Mouse (Mus musculus) liver, embryonic 16.5 days (tissue): ENCODE measurements around the gene Spata13. TPM values are rescaled to one million over a fixed set of nuclear protein-coding genes. Genes with fewer than 3 reads are reported as not detected.

Experiments
- ATAC-seq: fragments of 200-750 bp; cut with Nextera tagmentation; 2 replicates; pipeline ENCODE4 v1.8.0; 2017; ENCODE audit warnings: low read depth, mild to moderate bottlenecking, moderate number of reproducible peaks, moderate library complexity
- H3K27ac ChIP-seq: fragments of 300-500 bp; sonication (generic); 2 replicates; pipeline ENCODE4 v1.5.1; 2014; ENCODE audit warnings: mild to moderate bottlenecking, low read length
- H3K27me3 ChIP-seq: fragments of 300-500 bp; sonication (generic); 2 replicates; pipeline ENCODE4 v1.6.1; 2014; ENCODE audit warnings: low read depth, low read length, mixed read lengths; ENCODE audit not compliant: control insufficient read depth, insufficient read depth
- H3K36me3 ChIP-seq: fragments of 300-500 bp; sonication (generic); 2 replicates; pipeline ENCODE4 v1.6.1; 2014; ENCODE audit warnings: mild to moderate bottlenecking; ENCODE audit not compliant: control insufficient read depth, insufficient read depth
- H3K4me1 ChIP-seq: fragments of 300-500 bp; sonication (generic); 2 replicates; pipeline ENCODE4 v1.6.1; 2014; ENCODE audit warnings: low read depth, low read length, mixed read lengths; ENCODE audit not compliant: control insufficient read depth
- H3K4me2 ChIP-seq: fragments of 300-500 bp; sonication (generic); 2 replicates; pipeline ENCODE4 v1.6.1; 2014; ENCODE audit warnings: low read depth, low read length, mixed read lengths
- H3K4me3 ChIP-seq: fragments of 300-500 bp; sonication (generic); 2 replicates; pipeline ENCODE4 v1.5.1; 2014; ENCODE audit warnings: low read depth, mild to moderate bottlenecking, low read length
- H3K9ac ChIP-seq: fragments of 300-500 bp; sonication (generic); 2 replicates; pipeline ENCODE4 v1.6.1; 2014; ENCODE audit warnings: low read depth, low read length
- H3K9me3 ChIP-seq: fragments of 300-500 bp; sonication (generic); replicated peaks from 2 replicates; pipeline ENCODE4 v1.6.1; 2016; ENCODE audit warnings: low read length; ENCODE audit not compliant: control insufficient read depth
- WGBS: fragments of 180-500 bp; shearing (Covaris S2); extraction: QIAGEN DNeasy Blood & Tissue Kit; methylation state at CpG from one replicate; pipeline ENCODE4 v1.1.7; 2014; ENCODE audit not compliant: insufficient replicate concordance; 5-methylcytosine and 5-hydroxymethylcytosine counted together
- polyA plus RNA-seq: library from polyadenylated mRNA; unstranded; fragments of >200 nt; fragmentation: Nextera tagmentation; extraction: Ambion mirVana; gene quantifications from 2 replicates; pipeline ENCODE4 v1.2.1, GENCODE M21; 2015

The Spata13 gene
- polyA plus RNA-seq, 1 experiment from 2014 or later: 21.5 TPM

DNA sequence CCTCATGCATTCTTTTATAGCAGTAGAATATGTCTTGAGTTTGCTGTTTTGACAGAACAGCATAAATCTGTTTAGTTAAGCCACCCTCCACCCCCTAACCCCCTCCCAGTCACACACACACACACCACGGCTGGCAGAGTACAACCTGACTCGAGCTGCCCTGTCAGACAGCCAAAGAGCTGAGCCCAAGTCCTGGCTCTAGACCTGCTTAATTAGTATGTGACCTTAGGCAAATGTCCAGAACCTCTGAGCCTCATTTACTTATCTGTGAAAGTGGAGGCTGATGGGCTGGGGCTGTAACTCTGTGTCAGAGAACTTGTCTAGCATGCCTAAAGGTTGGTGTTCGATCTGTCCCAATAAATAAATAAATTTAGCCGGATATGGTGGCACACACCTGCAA lies 26.1 kb upstream of the Spata13 start:
- no peak overlapping the region for H3K9ac ChIP-seq
- H3K4me1 ChIP-seq: no peaks in the 10 kb centered on the region
- no peaks in the 10 kb centered on the region for H3K27me3 ChIP-seq
- H3K4me3 ChIP-seq: no peak overlapping the region
- H3K27ac ChIP-seq: no peak overlapping the region
- WGBS: 64% methylated on average over 4 of the region's 4 CpGs
- no peaks in the 10 kb centered on the region for H3K9me3 ChIP-seq
- H3K4me2 ChIP-seq: no peak overlapping the region
- ATAC-seq: no peak
- H3K36me3 ChIP-seq: no peaks in the 10 kb centered on the region

DNA sequence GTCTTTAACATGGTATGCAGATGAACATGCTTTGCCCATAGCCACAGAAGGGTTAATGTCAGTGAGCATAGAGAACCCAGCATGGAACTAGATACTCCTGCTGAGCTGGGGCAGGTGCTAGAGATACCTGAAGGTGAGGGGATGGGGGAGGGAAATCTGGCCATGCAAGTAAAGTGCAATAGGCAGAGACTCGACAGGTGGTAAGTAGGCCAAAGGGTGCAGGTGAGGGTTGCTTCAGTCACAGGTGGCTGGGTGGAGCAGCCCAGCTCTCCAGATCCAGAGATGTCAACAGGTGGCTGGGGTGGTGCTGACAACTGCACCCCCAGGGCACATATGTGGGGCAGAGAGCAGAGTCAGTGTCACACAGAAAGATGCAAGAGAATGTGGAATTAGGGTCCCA lies 24.6 kb upstream of the Spata13 start:
- no peaks in the 10 kb centered on the region for H3K4me1 ChIP-seq

DNA sequence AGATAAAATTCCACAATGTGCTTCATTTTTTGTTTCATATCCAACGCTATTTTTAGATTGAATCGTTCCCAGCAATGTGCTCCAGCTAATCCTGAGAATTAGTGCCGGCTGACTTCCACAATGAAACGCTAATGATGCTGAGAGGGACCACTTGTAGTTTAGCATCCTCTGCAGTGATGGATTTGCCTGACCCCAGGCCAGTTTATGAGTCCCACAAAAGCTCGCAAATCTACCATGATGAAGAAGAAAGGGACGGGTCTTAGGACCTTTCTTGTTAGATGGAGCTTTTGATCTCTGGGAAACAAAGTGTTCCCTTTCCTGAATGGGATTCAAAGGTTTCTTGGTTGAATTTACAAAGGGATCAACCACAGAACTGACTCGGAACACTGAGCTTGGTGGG lies 21.1 kb upstream of the Spata13 start:
- H3K9ac ChIP-seq: no peak overlapping the region
- no peak overlapping the region for H3K4me2 ChIP-seq
- no peak for ATAC-seq
- H3K36me3 ChIP-seq: no peaks in the 10 kb centered on the region
- no peaks in the 10 kb centered on the region for H3K4me1 ChIP-seq
- 48% methylated on average over 7 of the region's 7 CpGs for WGBS
- no peaks in the 10 kb centered on the region for H3K27me3 ChIP-seq
- no peak overlapping the region for H3K27ac ChIP-seq
- H3K4me3 ChIP-seq: no peak overlapping the region
- no peaks in the 10 kb centered on the region for H3K9me3 ChIP-seq

More for the DNA sequence above, 24.6 kb upstream of the Spata13 start:
- ATAC-seq: no peak
- Histone ChIP-seq H3K9me3 (no peaks in the 10 kb centered on the region), H3K4me2 (no peak overlapping the region), H3K4me3 (no peak overlapping the region), H3K36me3 (no peaks in the 10 kb centered on the region), H3K27ac (no peak overlapping the region), H3K27me3 (no peaks in the 10 kb centered on the region), H3K9ac (no peak overlapping the region)
- WGBS: 60% methylated on average over 1 of the region's 1 CpGs

DNA sequence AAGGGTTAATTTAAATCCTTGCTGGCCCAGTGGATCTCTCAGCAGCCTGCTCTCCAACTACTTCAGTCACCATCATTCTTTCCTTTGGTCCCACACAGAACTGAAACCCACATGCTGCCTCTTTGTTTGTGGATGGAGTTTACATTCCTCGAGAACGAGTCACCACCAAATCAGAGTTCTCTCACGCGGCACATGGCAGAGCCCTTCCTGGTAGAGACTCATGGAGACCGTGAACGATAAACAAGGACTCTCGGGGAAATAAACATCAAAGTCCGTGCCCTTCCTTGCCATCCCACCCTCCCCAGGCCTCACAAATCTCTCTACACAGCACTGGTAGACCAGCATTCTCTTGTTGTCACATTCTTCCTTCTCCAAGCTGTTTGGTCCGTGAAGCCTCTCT lies 12.7 kb upstream of the Spata13 start:
- no peaks in the 10 kb centered on the region for H3K9me3 ChIP-seq
- no peaks in the 10 kb centered on the region for H3K4me1 ChIP-seq
- H3K9ac ChIP-seq: no peak overlapping the region
- H3K4me2 ChIP-seq: no peak overlapping the region
- no peak overlapping the region for H3K4me3 ChIP-seq
- 42% methylated on average over 9 of the region's 9 CpGs for WGBS
- no peaks in the 10 kb centered on the region for H3K36me3 ChIP-seq
- no peak overlapping the region for H3K27ac ChIP-seq
- no peaks in the 10 kb centered on the region for H3K27me3 ChIP-seq
- no peak for ATAC-seq

DNA sequence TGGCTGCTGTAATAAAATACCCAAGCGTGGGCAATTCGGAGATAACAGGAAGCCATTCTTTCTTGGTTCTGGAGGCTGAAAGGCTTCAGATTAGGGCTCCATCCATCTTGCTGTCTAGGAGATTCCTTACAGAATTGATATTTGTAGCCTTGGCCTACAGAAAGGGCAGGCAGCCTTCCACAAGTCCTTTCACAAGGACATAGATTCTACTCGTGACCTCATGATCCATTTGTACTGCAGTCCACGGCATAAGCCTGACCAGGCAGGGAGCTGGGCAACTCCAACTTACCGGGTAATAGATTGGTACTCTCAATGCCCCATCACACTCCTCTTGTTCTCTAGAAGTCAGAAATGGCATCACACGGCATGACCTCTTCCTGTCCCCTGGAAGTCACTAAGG lies 8.3 kb upstream of the Spata13 start:
- H3K27me3 ChIP-seq: peaks cover 9% of the 10 kb centered on the region

DNA sequence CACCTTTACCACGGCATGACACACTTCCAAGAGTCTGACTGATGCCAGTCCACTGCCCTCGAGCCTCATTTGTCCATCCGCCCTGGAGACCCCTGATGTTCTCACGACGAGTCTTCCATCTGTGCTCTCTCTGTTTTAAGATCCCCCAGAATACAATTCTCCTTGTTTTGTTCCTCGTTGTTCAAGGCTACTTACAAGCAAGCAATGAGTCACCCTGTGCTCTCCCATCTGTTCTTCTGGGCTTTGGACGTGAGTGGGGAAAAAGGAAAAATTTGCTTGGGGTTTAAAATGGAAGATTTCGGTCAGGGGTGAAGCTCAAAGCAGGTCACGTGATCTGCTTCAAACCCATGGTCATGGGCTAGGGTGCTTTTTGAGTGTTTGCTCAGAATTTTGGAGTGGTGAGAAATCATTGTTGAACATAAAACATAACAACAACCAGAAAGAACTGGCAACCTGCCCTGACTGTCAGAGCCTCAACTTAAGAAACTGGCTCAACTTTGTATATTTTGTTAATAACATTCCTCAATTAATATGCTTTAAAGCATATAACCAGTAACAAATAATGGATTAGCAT lies 3.8 kb upstream of the Spata13 start:
- ATAC-seq: no peak
- Histone ChIP-seq H3K9me3 (no peaks in the 10 kb centered on the region), H3K4me2 (no peak overlapping the region), H3K36me3 (no peaks in the 10 kb centered on the region), H3K27ac (no peak overlapping the region), H3K4me1 (peaks cover 5% of the 10 kb centered on the region), H3K9ac (no peak overlapping the region), H3K4me3 (no peak overlapping the region), H3K27me3 (peaks cover 33% of the 10 kb centered on the region)
- 58% methylated on average over 9 of the region's 9 CpGs for WGBS

More for the DNA sequence above, 8.3 kb upstream of the Spata13 start:
- no peak for ATAC-seq
- H3K4me2 ChIP-seq: no peak overlapping the region
- no peak overlapping the region for H3K9ac ChIP-seq
- no peaks in the 10 kb centered on the region for H3K4me1 ChIP-seq
- WGBS: 58% methylated on average over 6 of the region's 6 CpGs
- H3K9me3 ChIP-seq: no peaks in the 10 kb centered on the region
- no peak overlapping the region for H3K4me3 ChIP-seq
- no peaks in the 10 kb centered on the region for H3K36me3 ChIP-seq
- H3K27ac ChIP-seq: no peak overlapping the region

DNA sequence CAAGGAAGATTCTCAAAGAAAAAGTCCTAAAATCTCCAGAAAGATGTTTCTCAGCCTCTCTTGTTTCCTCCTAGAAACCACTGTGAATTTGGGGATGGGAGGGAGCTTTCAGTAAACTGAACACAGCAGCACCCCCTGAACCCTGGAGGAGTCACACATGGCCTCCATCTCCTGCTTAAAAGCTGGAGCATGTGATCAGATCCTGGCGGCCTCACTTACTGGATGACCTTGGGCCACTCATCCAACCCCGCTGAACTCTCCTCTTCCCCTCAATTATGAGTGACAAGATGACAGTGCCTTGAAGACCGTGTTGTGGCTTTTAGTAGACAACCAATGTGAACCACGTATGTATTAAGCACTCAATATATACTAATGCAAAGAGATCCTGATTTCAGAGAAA lies 2.8 kb upstream of the Spata13 start:
- 56% methylated on average over 4 of the region's 4 CpGs for WGBS
- H3K9me3 ChIP-seq: no peaks in the 10 kb centered on the region
- H3K9ac ChIP-seq: no peak overlapping the region
- no peak for ATAC-seq
- H3K27me3 ChIP-seq: peaks cover 33% of the 10 kb centered on the region
- no peak overlapping the region for H3K4me2 ChIP-seq
- H3K36me3 ChIP-seq: no peaks in the 10 kb centered on the region
- no peak overlapping the region for H3K4me3 ChIP-seq
- no peak overlapping the region for H3K27ac ChIP-seq
- peaks cover 6% of the 10 kb centered on the region for H3K4me1 ChIP-seq

DNA sequence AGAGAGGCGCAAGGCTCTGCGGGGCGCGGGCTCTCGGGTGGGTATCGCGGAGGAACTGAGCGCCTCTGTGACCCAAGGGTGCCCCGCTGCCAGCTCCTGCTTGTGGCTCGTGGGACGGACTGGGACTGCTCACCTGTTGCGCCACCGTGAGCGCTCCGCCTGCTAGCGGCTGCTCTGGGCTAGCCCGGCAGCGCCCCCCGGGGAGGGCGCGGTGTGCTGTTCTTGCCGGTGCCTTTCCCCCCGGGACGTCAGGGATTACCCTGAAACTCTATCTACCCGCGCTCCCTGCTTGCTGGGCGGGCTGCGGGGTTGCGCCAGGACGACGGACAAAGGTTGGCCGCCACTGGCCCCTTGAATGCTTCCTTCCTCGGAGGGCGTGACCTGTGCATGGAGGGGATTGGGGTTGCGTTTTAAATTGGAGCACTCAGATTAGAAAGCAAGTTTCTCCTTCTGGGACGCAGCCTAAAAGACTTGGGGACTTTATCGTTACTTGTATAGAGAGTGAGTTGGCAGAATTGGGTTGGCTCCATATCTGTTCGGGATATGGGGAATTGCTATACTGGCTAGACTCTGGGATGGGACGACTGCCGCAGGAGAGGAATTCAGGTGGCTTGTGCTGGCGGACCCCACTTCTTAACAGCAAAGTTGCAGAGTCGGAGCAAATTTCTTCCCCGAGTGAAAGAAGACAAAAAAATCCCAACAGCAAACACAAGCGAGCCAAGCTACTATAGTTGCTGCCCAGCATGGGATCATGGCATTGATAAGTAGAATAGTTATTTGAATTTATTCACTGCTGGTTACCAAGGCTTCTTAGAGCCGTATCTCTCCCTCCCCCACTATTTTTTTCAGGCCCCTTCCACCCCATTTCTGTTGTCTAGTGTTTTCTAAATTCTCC lies 1.3 kb downstream of the Spata13 start:
- H3K4me3 ChIP-seq: peak overlapping the region; percentile 82
- peak overlapping the region; percentile 88 for H3K27ac ChIP-seq
- no peaks in the 10 kb centered on the region; the same call in 1 of the 2 replicates for H3K36me3 ChIP-seq
- under 1% methylated on average over 42 of the region's 45 CpGs for WGBS
- H3K27me3 ChIP-seq: peaks cover 25% of the 10 kb centered on the region
- ATAC-seq: peak; percentile 57
- peak overlapping the region; percentile 86 for H3K4me2 ChIP-seq
- H3K9me3 ChIP-seq: no peaks in the 10 kb centered on the region
- H3K9ac ChIP-seq: peak overlapping the region; percentile 81
- peaks cover 42% of the 10 kb centered on the region for H3K4me1 ChIP-seq
